Mouse (Mus musculus) myocyte (in vitro differentiated cells): ENCODE results near the gene Jup.

Experiments
- MAX ChIP-seq: IDR thresholded peaks from one replicate; pipeline ENCODE4 v1.6.1; 2011; ENCODE audit warnings: low read depth, mild to moderate bottlenecking, control low read depth
- MYOD1 ChIP-seq, 3 experiments: IDR thresholded peaks; one replicate each; pipeline ENCODE4 v1.6.1; 2011; ENCODE audit warnings: control low read depth in 2 of 3, low read depth in 2 of 3, mild to moderate bottlenecking in 2 of 3, moderate library complexity in 1 of 3; ENCODE audit not compliant: insufficient read length in 2 of 3, control insufficient read depth in 1 of 3
- MYOG ChIP-seq, 3 experiments: IDR thresholded peaks; one replicate each; pipeline ENCODE4 v1.6.1; 2011; ENCODE audit warnings: control low read depth in 2 of 3, low read depth in 2 of 3, mild to moderate bottlenecking in 2 of 3; ENCODE audit not compliant: insufficient read length in 2 of 3, control insufficient read depth in 1 of 3, insufficient read depth in 1 of 3
- POLR2A ChIP-seq: IDR thresholded peaks from one replicate; pipeline ENCODE4 v1.6.1; 2011; ENCODE audit warnings: low read depth, mild to moderate bottlenecking, control low read depth, moderate library complexity; ENCODE audit not compliant: insufficient read length
- SRF ChIP-seq: IDR thresholded peaks from one replicate; pipeline ENCODE4 v1.6.1; 2011; ENCODE audit warnings: low read depth; ENCODE audit not compliant: control insufficient read depth, insufficient read length
- USF1 ChIP-seq: IDR thresholded peaks from one replicate; pipeline ENCODE4 v1.6.1; 2011; ENCODE audit warnings: low read depth, mild to moderate bottlenecking, control low read depth, moderate library complexity

- TF ChIP-seq SRF (no peak), POLR2A (no peak), MYOD1 (IDR thresholded peaks at IDR 0.05; ENCODE audit: control insufficient read depth in 1 of 3, insufficient read length in 2 of 3, low read depth in 2 of 3) (no peak), MYOG (IDR thresholded peaks at IDR 0.05; ENCODE audit: control insufficient read depth in 1 of 3, insufficient read depth in 1 of 3, insufficient read length in 2 of 3, low read depth in 2 of 3) (no peak), MAX (no peak), USF1 (no peak)
These were observed 34.4 kb upstream of the Jup start for GRCm38 (mm10) chr11:100432002-100432401.
